Mouse (Mus musculus) ES-Bruce4 (cell line): Measurements from ENCODE around the gene Atg10. TPM values are rescaled to one million over a fixed set of nuclear protein-coding genes. Genes with fewer than 3 reads are reported as not detected.

Experiments
- H3K27ac ChIP-seq: 2 replicates; pipeline ENCODE4 v1.5.1; 2012; ENCODE audit warnings: low read length, inconsistent platforms; ENCODE audit not compliant: insufficient read depth
- H3K27me3 ChIP-seq: 2 replicates; pipeline ENCODE4 v1.6.1; 2012; ENCODE audit warnings: mild to moderate bottlenecking, low read length, inconsistent platforms; ENCODE audit not compliant: control insufficient read depth, poor library complexity, insufficient read depth, severe bottlenecking
- H3K36me3 ChIP-seq: 2 replicates; pipeline ENCODE4 v1.6.1; 2012; ENCODE audit warnings: inconsistent platforms, mild to moderate bottlenecking, low read length, moderate library complexity; ENCODE audit not compliant: control insufficient read depth, poor library complexity, insufficient read depth, severe bottlenecking
- H3K4me1 ChIP-seq: one replicate; pipeline ENCODE4 v1.8.1; 2011; ENCODE audit warnings: low read length; ENCODE audit not compliant: control insufficient read depth, insufficient read depth
- H3K4me3 ChIP-seq: 2 replicates; pipeline ENCODE4 v1.5.1; 2011; ENCODE audit warnings: low read depth, mild to moderate bottlenecking, low read length
- H3K9ac ChIP-seq: 2 replicates; pipeline ENCODE4 v1.6.1; 2012; ENCODE audit warnings: low read depth, mild to moderate bottlenecking, inconsistent platforms; ENCODE audit not compliant: poor library complexity, severe bottlenecking
- H3K9me3 ChIP-seq: replicated peaks from 2 replicates; pipeline ENCODE4 v1.6.1; 2012; ENCODE audit warnings: mild to moderate bottlenecking, low read length, inconsistent platforms; ENCODE audit not compliant: control insufficient read depth, poor library complexity, insufficient read depth, severe bottlenecking
- CTCF ChIP-seq: IDR thresholded peaks from one replicate; pipeline ENCODE4 v1.8.1; 2011; ENCODE audit warnings: low read depth, low read length
- EP300 ChIP-seq: IDR thresholded peaks from 2 replicates; pipeline ENCODE4 v1.6.1; 2011; ENCODE audit warnings: low read depth, low read length; ENCODE audit not compliant: insufficient read depth
- POLR2A ChIP-seq: IDR thresholded peaks from one replicate; pipeline ENCODE4 v1.8.1; 2011; ENCODE audit warnings: low read length; ENCODE audit not compliant: insufficient read depth
- polyA plus RNA-seq: library from polyadenylated mRNA; stranded (reverse); fragments of >200 nt; gene quantifications from 2 replicates; pipeline ENCODE4 v1.2.4, GENCODE M21; 2011; ENCODE audit warnings: low read depth; ENCODE audit not compliant: missing spikeins, insufficient read depth, insufficient read length

Atg10 gene
- polyA plus RNA-seq, 1 experiment: 3.1 TPM

GRCm38 (mm10) chr13:91156308-91156707 is 67.5 kb downstream of the Atg10 start:
- TF ChIP-seq POLR2A: no peak
- TF ChIP-seq CTCF: no peak
- no peak for TF ChIP-seq EP300
- no peaks in the 10 kb centered on the region for H3K36me3 ChIP-seq
- H3K9ac ChIP-seq: no peak overlapping the region
- no peak overlapping the region for H3K27ac ChIP-seq
- no peak overlapping the region for H3K4me3 ChIP-seq
- H3K9me3 ChIP-seq: no peaks in the 10 kb centered on the region
- H3K4me1 ChIP-seq: no peaks in the 10 kb centered on the region
- H3K27me3 ChIP-seq: no peaks in the 10 kb centered on the region

- Histone ChIP-seq H3K36me3 (no peaks in the 10 kb centered on the region), H3K9me3 (no peaks in the 10 kb centered on the region), H3K9ac (no peak overlapping the region), H3K4me1 (no peaks in the 10 kb centered on the region), H3K27me3 (no peaks in the 10 kb centered on the region), H3K4me3 (no peak overlapping the region), H3K27ac (no peak overlapping the region)
- TF ChIP-seq CTCF: no peak
- no peak for TF ChIP-seq POLR2A
- TF ChIP-seq EP300: no peak
Measured at GRCm38 (mm10) chr13:91155429-91156207, 68.2 kb downstream of the Atg10 start.

GRCm38 (mm10) chr13:91154622-91155021 is 69.1 kb downstream of the Atg10 start:
- Histone ChIP-seq H3K27ac (no peak overlapping the region), H3K27me3 (no peaks in the 10 kb centered on the region), H3K4me1 (no peaks in the 10 kb centered on the region), H3K4me3 (no peak overlapping the region), H3K9ac (no peak overlapping the region), H3K9me3 (no peaks in the 10 kb centered on the region), H3K36me3 (no peaks in the 10 kb centered on the region)
- no peak for TF ChIP-seq CTCF
- no peak for TF ChIP-seq POLR2A
- TF ChIP-seq EP300: no peak

- no peak overlapping the region for H3K27ac ChIP-seq
- no peak overlapping the region for H3K4me3 ChIP-seq
- H3K27me3 ChIP-seq: no peaks in the 10 kb centered on the region
- H3K9ac ChIP-seq: no peak overlapping the region
- TF ChIP-seq POLR2A (no peak), CTCF (no peak), EP300 (no peak)
- H3K36me3 ChIP-seq: no peaks in the 10 kb centered on the region
- no peaks in the 10 kb centered on the region for H3K4me1 ChIP-seq
- H3K9me3 ChIP-seq: no peaks in the 10 kb centered on the region; the same call in 1 of the 2 replicates
Measured at GRCm38 (mm10) chr13:91136337-91136736, 87.4 kb downstream of the Atg10 start.

GRCm38 (mm10) chr13:91133334-91133890 is 90.4 kb downstream of the Atg10 start:
- no peaks in the 10 kb centered on the region for H3K36me3 ChIP-seq
- no peaks in the 10 kb centered on the region for H3K27me3 ChIP-seq
- no peaks in the 10 kb centered on the region; the same call in 1 of the 2 replicates for H3K9me3 ChIP-seq
- H3K4me1 ChIP-seq: no peaks in the 10 kb centered on the region
- no peak overlapping the region for H3K4me3 ChIP-seq
- H3K27ac ChIP-seq: no peak overlapping the region
- TF ChIP-seq CTCF (no peak), POLR2A (no peak), EP300 (no peak)
- H3K9ac ChIP-seq: no peak overlapping the region

GRCm38 (mm10) chr13:91129071-91129470 is 94.7 kb downstream of the Atg10 start:
- Histone ChIP-seq H3K27ac (no peak overlapping the region), H3K4me1 (no peaks in the 10 kb centered on the region), H3K27me3 (no peaks in the 10 kb centered on the region), H3K9ac (no peak overlapping the region), H3K4me3 (no peak overlapping the region), H3K9me3 (no peaks in the 10 kb centered on the region), H3K36me3 (no peaks in the 10 kb centered on the region)
- TF ChIP-seq EP300: no peak
- TF ChIP-seq POLR2A: no peak
- no peak for TF ChIP-seq CTCF
